Mouse (Mus musculus) mouse embryonic stem cell (cell line): Measurements from ENCODE around the gene Cd8a.

Source experiments
- in situ Hi-C, 2 experiments: fragments of 300-500 bp; cut with MboI; formaldehyde crosslinking; loops; 1 replicate in 1 of 2; 3 replicates in 1 of 2; pipeline ENCODE4 v1.14.3; 2019 to 2020; ENCODE audit warnings: low sequenced_read_pairs in 2 of 2, low pct_unique_long_range_greater_than_20kb in 1 of 2, mixed read lengths in 1 of 2; ENCODE audit not compliant: unreplicated experiment in 1 of 2

Cd8a gene

GRCm38 (mm10) chr6:71361156-71361670, 12.0 kb upstream of the Cd8a start:
- in situ Hi-C loops: no loop called here

- in situ Hi-C loops: no loop called here
Observed at GRCm38 (mm10) chr6:71363995-71364394, 9.2 kb upstream of the Cd8a start.

- in situ Hi-C loops: no loop called here
Observed at GRCm38 (mm10) chr6:71369416-71369815, 3.8 kb upstream of the Cd8a start.

- in situ Hi-C loops: no loop called here
Observed at GRCm38 (mm10) chr6:71371085-71371605, 2.1 kb upstream of the Cd8a start.

GRCm38 (mm10) chr6:71372041-71372720, 1.0 kb upstream of the Cd8a start:
- in situ Hi-C loops: no loop called here

- in situ Hi-C loops: no loop called here
Observed at GRCm38 (mm10) chr6:71374311-71374829, 1.1 kb downstream of the Cd8a start.

- in situ Hi-C loops: loop anchor here in 1 of 2 experiments (25.0 kb wide), 1 partner anchor 213 kb away; no protein-coding TSS in a partner anchor
Observed at GRCm38 (mm10) chr6:71374921-71375320, 1.7 kb downstream of the Cd8a start.

GRCm38 (mm10) chr6:71376711-71377110, 3.5 kb downstream of the Cd8a start:
- in situ Hi-C loops: loop anchor here in 1 of 2 experiments (25.0 kb wide), 1 partner anchor 214 kb away; no protein-coding TSS in a partner anchor

GRCm38 (mm10) chr6:71381654-71382053, 8.4 kb downstream of the Cd8a start:
- in situ Hi-C loops: loop anchor here in 1 of 2 experiments (25.0 kb wide), 1 partner anchor 219 kb away; no protein-coding TSS in a partner anchor

GRCm38 (mm10) chr6:71390496-71390895, 17.3 kb downstream of the Cd8a start:
- in situ Hi-C loops: loop anchor here (10.0 to 25.0 kb wide), 2 partner anchors 86 to 228 kb away; no protein-coding TSS in a partner anchor

- in situ Hi-C loops: loop anchor here (10.0 to 25.0 kb wide), 2 partner anchors 91 to 234 kb away; no protein-coding TSS in a partner anchor
Observed at GRCm38 (mm10) chr6:71396016-71396415, 22.8 kb downstream of the Cd8a start.

GRCm38 (mm10) chr6:71396761-71397160, 23.5 kb downstream of the Cd8a start:
- in situ Hi-C loops: loop anchor here (10.0 to 25.0 kb wide), 2 partner anchors 92 to 234 kb away; no protein-coding TSS in a partner anchor

GRCm38 (mm10) chr6:71398829-71399609, 25.8 kb downstream of the Cd8a start:
- in situ Hi-C loops: loop anchor here (10.0 to 25.0 kb wide), 2 partner anchors 94 to 237 kb away; no protein-coding TSS in a partner anchor

- in situ Hi-C loops: no loop called here
Observed at GRCm38 (mm10) chr6:71414624-71415023, 41.4 kb downstream of the Cd8a start.

GRCm38 (mm10) chr6:71415446-71415845, 42.2 kb downstream of the Cd8a start:
- in situ Hi-C loops: no loop called here

- in situ Hi-C loops: no loop called here
Observed at GRCm38 (mm10) chr6:71418874-71419273, 45.6 kb downstream of the Cd8a start.

GRCm38 (mm10) chr6:71420848-71421247, 47.6 kb downstream of the Cd8a start:
- in situ Hi-C loops: no loop called here

- in situ Hi-C loops: no loop called here
Observed at GRCm38 (mm10) chr6:71422162-71422561, 48.9 kb downstream of the Cd8a start.

GRCm38 (mm10) chr6:71423116-71423515, 49.9 kb downstream of the Cd8a start:
- in situ Hi-C loops: no loop called here
